Mouse (Mus musculus): ENCODE results near the gene Gm10031. TPM values are rescaled to one million over a fixed set of nuclear protein-coding genes. Genes with fewer than 3 reads are reported as not detected.

The Gm10031 gene
- 1 to 10 TPM in 1 of 2 experiments, under 1 TPM in 1; 0.79 to 1.2 TPM for polyA plus RNA-seq (2017; shearing (Covaris generic))

GRCm38 (mm10) chr1:156523842-156524241 is at the start of gene Gm10031:
Gene Gm10031 (plus strand): TSS chr1:156524012.

DNA sequence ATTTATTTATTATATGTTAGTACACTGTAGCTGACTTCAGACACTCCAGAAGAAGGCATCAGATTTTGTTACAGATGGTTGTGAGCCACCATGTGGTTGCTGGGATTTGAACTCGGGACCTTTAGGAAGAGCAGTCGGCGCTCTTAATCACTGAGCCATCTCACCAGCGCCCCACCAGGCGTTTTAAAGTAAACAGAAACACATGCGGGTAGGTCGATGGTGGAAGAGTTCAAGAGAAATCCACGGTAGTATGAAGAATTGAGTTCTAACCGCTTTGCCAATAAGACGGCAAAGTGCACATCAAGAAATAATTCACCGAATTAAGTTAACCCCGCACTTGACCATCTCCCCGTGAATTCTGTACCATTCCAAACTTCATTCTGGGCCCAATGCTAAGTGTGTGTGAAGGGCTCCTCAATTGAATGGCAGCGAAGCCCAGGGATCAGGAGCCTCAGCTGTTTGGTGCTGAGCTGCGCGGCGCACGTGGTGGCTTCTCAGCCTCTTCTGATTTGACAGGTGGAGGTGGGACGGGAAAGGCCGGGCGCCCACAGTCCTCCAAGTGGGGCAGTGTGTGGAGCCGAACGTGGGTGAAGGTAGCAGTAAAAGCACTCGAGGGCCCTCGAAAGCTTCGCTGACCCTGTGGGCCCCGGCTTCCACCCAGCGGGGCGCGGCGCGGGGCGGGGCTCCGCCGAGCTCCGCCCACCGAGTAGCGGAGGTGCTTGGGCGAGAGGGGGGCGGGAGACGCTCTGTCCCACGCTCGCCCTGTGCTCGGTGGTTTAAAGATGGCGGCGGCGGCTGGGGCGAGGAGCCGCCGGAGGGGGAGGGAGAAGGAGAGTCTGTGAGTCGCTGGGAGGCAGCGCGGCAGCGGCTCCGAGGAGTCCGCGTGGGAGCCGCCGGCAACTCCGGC is 34.5 kb downstream of the Gm10031 start, which contains the start of gene Abl2:
Gene Abl2, plus strand, starts transcription at position 763 of the 907 bp plus-strand sequence.

Other genes with a start within 250 kb of the Gm10031 start
- under 1 TPM in 1 of 2 experiments, not detected in 1; 0.23 TPM for gene Tdrd5, start 220.3 kb upstream of the Gm10031 start, polyA plus RNA-seq (2017; shearing (Covaris generic))
- not detected for gene Nphs2, start 213.3 kb upstream of the Gm10031 start, polyA plus RNA-seq (2017; shearing (Covaris generic))
- gene Gm2000, start 158.0 kb upstream of the Gm10031 start, polyA plus RNA-seq (2017; shearing (Covaris generic)): 1,000 to 10,000 TPM; 1,054 to 2,045 TPM
- gene Axdnd1, start 102.9 kb upstream of the Gm10031 start, polyA plus RNA-seq (2017; shearing (Covaris generic)): 1 to 10 TPM in 1 of 2 experiments, under 1 TPM in 1; 0.16 to 1.5 TPM
- gene Soat1, start 49.7 kb upstream of the Gm10031 start, polyA plus RNA-seq (2017; shearing (Covaris generic)): 10 to 100 TPM; 27.9 to 52.9 TPM
- 1 to 10 TPM; 4.4 to 5.0 TPM for gene Abl2, start 34.8 kb downstream of the Gm10031 start, polyA plus RNA-seq (2017; shearing (Covaris generic))
- gene Tor3a, start 150.3 kb downstream of the Gm10031 start, polyA plus RNA-seq (2017; shearing (Covaris generic)): 10 to 100 TPM; 24.1 to 42.0 TPM
- 10 to 100 TPM; 17.8 to 22.9 TPM for gene Fam20b, start 195.1 kb downstream of the Gm10031 start, polyA plus RNA-seq (2017; shearing (Covaris generic))

Measured in activated CD4-positive, CD25-positive, alpha-beta regulatory T cell (primary cell).